Mouse (Mus musculus) bone marrow macrophage, adult 2 months (primary cell): ENCODE data around the gene Wdr61.

Experiments used
- CTCF ChIP-seq: IDR thresholded peaks from 2 replicates; pipeline ENCODE4 v1.5.1; 2012; ENCODE audit warnings: low read depth, mild to moderate bottlenecking, low read length, moderate library complexity
- POLR2A ChIP-seq: IDR thresholded peaks from 2 replicates; pipeline ENCODE4 v1.6.1; 2012; ENCODE audit warnings: mild to moderate bottlenecking, low read depth, low read length, borderline replicate concordance

- peak; percentile 71 for TF ChIP-seq CTCF
- TF ChIP-seq POLR2A: no peak
Observed at GRCm38 (mm10) chr9:54736284-54736701, 2.0 kb upstream of the Wdr61 start.
